Mouse (Mus musculus) heart, adult 11 months (tissue): ENCODE data around the gene Ldlrad3.
A peak's percentile ranks its signal among the peaks of the same experiment; 100 is the strongest.

Experiments used
- DNase-seq: peaks from one replicate; pipeline ENCODE4 v3.0.0; 2022

Gene Ldlrad3

DNA sequence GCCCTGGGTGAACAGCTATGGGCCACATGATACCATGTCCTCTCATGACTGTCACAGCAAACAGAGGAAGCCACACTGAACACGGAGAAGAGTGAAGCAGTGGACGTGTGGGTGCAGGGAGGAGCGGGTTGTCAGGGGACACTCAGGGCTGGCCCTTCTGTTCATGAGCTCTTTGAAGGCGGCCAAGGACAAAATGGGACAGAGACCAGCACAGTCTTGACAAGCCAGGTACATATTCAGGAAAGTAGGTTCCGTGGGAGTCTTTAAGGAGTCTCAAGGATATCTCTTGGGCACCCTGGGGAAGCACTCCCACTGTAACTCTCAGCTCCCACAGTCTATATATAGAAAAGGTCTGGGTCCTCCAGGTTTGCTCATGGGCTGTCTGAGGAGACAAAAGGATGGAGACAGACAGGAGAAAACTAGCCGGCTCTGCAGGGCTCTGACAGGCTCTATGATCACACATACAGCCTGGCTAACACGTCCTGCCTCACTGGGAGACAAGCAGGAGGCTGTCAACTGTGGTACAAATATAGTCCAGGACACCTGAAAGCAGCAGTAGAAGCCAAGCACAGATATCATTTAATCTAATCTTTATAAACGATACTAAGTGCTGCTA lies 121.3 kb downstream of the Ldlrad3 start:
- DNase-seq = no peak

GRCm38 (mm10) chr2:102063906-102064505 lies 122.2 kb downstream of the Ldlrad3 start:
- DNase-seq = no peak

DNA sequence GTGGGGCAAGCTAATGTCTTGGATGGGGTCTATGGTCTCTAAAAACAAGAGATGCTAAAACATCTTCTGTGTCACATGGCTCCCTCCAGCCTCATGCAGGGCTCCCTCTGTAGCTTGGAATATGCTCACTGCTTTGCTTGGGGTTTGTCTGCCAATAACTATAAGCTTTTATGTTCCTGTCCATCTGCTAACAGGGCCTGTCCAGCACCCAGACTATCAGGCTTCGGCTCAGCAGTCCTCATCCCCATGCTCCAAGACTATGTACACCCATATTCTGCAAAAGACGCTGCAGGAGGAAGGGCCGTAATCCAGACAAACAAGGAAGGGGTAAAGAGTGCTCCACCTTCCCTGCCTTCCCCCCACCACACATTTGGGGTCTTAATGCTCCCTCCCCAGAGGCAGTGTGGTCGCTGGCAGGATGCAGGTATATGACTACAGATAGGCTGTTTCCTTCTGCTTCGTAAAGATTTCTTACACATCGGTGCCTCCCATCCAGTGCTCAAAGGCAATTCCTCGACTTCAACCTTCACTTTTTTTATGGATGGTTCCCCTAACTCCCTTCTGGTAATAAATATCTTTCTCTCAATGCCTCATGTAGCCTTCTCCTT lies 123.2 kb downstream of the Ldlrad3 start:
- no peak for DNase-seq

- DNase-seq = no peak
Observed at GRCm38 (mm10) chr2:102061921-102062320, 124.3 kb downstream of the Ldlrad3 start.

- no peak for DNase-seq
Observed at GRCm38 (mm10) chr2:102057746-102058145, 128.4 kb downstream of the Ldlrad3 start.

DNA sequence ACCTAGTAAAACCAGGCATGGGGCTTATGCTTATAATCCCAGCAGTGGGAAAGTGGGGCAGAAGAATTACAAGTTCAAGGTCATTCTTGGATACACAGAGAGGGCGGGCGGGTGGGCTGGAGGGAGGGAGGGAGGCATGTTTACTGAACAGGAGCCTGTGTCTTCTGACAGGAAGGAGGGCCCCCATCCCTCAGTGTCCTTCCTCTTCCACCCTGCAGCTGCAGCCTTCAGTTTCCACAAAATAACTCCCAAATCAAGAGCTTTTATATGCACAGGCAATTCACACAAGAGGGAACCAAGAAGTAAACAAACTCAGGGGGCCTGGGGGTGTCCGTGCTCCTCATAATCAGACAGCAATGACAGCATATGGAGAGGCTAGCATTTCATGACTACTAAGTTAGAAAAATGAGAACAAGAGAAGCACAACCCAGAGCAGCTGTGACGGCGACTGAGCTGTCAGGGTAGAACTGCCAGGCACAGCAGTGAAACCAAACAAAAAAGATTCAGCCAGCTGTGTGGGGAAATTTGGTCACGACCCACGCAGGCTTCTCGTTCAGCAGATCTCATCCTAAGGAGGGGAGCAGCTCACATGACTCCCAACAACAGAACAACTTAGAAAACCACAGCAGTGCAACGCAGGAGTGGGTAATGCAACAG lies 129.0 kb downstream of the Ldlrad3 start:
- DNase-seq = peak; percentile 95

- DNase-seq = no peak
Observed at GRCm38 (mm10) chr2:102056144-102056543, 130.0 kb downstream of the Ldlrad3 start.

DNA sequence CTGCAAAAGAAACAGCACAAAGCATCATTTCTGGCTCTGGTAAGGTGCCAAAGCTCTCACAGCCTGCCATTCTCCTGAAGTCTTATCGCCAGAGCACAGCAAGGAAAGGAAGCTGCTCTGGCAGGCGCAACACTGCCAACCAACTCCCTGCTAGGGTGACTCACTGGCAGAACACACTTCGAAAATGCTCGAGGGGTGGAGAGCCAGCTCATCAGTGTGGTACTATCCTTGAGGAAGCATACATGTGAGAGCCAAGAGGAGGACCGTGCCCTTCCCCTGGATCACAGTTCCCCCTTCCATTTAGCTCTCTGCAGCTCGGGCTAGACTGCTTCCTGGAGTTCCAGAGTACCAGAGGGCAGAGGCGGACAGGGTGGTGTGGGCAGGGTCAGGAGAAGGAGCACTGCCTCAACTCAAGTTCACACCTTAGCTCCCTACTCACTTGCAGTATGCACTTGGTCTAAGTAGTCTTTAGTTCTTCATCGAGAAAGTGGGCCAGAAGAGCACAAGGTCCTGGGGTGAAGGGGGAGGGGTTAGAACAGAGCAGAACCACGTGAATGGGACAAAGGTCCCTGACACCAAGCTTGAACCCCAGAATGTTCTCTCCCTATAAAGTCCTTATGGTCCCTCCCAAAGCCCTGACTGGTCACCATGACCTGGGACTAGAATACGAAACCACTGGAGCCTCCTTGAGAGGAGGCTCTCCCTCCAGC lies 133.1 kb downstream of the Ldlrad3 start:
- peak; percentile 96 for DNase-seq

DNA sequence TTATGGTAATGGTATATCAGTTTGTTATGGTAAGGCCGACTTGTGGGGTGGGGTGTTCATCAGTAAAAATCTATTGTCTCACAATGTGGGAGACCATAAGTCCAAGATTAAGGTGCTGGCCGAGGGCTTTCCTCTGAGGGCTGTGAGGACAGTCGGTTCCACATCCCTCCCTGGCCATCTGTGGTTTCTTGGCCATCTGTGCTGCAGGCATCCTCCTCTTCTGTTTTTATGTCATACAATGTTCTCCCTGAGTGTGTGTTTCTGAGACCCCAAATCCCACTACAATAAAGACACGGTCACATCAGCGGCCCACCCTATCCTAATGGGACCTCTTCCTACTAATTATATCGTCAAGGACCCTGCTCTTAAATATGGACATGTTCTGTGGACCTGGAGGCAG lies 133.8 kb downstream of the Ldlrad3 start:
- peak; percentile 74 for DNase-seq

DNA sequence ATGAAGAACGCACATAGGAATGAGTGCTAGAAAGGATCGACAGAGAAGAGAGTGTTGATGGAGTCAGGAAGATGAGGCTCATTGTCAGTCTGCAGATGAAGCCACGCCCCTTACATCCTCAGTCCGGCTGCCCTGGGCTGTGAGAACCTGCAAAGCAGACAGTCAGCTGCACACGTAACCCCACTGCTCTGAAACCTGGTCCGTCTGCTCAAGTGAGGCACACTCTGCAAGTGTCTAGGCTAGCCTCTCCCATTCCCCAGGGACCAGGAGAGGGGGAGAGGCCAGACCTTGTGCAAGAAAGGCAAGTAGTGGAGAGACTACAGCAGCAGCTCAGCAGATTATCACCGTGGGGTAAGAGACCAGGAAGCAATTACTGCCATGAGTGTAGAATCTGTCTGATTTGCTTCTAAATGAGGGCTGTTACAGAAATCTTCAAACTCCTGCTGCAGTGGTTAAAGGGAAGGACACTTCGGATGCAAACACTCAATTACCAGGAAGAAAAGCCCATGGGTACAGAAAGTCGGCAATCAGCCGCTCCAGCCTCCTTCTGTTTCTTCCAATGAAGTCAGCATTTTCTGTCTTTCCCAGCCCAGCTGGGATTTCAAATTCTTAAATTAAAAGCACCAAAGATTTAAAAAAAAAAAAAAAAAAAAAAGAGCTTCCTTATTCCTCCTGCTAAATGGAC lies 136.2 kb downstream of the Ldlrad3 start:
- peak; percentile 89 for DNase-seq

- DNase-seq = peak; percentile 87
Observed at GRCm38 (mm10) chr2:102048296-102049175, 137.6 kb downstream of the Ldlrad3 start.

DNA sequence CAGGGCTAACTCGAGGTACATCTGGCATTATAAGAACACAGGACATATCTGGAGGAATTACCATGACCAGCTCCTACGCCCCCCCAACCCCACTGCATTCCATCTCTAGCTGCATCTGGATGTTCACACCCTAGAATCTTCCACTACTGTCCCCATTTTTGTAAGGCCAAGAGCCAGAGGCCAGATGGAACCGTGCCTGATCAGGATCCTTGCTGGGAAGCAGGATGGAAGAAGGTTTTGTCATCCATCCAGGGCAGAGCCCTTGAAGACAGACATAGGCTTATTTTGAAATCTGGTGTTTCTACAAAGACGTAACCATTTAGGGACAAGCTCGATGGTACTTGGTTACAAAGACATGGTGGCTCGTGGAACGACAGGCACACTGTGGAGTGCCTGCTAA lies 139.7 kb downstream of the Ldlrad3 start:
- DNase-seq = peak; percentile 87

- DNase-seq = no peak
Observed at GRCm38 (mm10) chr2:102040456-102040855, 145.7 kb downstream of the Ldlrad3 start.

DNA sequence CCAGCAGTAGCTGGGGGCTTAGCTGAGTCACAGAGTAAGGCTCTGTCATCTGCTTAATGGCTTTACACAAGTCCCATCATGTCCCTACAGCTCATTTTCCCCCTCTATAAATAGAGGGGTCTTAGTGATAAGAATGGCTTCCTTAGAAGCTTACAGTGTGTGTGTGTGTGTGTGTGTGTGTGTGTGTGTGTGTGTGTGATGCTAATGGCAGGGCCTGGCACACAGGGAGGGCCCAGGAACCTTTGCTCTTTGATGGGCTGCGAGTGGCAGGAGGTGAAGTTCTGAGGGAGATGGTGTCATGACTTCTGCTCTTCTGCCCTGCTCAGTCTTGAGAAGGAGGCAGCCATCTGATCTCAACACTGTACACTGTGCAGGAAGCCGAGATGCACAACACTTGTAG lies 146.2 kb downstream of the Ldlrad3 start:
- no peak for DNase-seq

DNA sequence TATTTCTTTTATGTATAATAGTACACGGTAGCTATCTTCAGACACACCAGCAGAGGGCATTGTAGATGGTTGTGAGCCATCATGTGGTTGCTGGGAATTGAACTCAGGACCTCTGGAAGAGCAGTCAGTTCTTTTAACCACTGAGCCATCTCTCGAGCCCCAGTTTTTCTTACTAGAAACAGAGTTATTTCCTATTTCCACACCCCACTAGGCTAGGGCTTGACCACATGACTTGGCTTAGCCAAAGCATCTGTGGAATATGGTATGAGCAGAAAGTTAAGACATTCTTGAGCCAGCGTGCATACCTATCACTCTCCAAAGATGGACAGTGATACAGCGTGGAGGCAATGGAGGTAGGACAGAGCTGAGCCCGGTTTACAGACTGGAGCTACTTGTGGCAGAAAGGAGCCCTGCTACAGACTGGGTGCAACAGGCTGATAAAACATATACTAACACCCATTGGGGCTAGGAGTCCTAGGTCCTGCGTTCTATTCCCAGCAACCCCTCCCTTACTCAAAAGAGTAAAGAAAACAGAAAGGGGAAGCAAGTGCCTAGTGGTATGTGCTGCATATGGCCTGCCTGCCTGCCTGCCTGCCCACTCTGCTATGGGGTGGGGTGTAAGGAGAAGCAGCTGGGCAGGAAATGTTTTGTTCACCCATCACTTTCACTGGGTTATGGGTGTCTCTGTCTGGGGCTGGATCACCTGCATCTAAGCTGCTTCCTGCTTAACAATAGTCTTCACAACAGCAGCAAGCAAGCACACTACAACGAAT lies 147.1 kb downstream of the Ldlrad3 start:
- DNase-seq = peak; percentile 96

DNA sequence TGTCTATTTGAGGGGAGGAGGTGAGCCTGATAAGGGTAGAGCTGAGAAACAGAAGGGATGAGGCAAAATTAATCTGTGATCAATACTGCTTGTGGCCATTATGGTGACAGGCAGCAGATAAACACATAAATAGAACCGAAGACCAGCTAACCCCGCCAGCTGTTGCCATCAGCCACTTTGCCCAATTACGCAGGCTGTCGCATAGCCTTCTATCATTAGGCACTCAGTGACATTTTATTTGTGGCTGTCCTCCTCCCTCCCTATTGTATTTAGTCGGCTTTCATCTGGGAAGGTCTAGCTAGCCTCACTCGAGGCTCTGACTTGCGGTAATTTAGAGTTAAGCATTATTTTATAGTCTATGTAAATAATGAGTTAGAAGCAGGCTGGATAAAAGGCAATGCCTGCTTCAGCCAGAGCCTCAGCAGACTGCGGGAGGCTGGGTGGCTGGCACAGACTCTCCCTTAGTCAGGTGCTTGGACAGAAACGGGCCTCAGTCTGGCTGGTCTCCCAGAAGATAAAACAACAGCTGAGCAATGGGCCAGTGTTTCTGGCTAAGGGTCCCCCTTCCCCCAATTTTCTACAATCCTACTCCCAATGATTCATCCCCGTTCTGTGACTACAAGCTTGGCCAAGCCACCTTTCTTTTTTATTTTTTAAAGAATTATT lies 147.8 kb downstream of the Ldlrad3 start:
- peak; percentile 93 for DNase-seq

GRCm38 (mm10) chr2:102036665-102037511 lies 149.3 kb downstream of the Ldlrad3 start:
- DNase-seq = peak; percentile 91

DNA sequence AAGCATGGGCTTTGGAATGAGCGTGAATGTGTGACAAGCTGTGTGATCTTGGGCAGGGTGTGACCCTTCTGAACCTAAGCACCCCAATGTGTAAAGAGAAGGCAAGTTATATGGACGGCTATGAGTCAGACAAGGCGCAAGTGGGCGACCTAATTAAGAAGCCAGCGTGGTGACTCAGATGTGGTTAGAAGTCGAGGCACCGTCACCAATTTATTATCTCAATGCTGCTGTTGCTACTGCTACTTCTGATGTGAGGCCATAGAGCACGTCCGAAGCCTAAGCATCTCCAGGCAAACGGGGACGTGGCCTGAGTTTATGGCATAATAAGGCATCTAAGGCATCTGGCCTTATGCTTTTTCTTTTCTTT lies 151.7 kb downstream of the Ldlrad3 start:
- DNase-seq = peak; percentile 89

DNA sequence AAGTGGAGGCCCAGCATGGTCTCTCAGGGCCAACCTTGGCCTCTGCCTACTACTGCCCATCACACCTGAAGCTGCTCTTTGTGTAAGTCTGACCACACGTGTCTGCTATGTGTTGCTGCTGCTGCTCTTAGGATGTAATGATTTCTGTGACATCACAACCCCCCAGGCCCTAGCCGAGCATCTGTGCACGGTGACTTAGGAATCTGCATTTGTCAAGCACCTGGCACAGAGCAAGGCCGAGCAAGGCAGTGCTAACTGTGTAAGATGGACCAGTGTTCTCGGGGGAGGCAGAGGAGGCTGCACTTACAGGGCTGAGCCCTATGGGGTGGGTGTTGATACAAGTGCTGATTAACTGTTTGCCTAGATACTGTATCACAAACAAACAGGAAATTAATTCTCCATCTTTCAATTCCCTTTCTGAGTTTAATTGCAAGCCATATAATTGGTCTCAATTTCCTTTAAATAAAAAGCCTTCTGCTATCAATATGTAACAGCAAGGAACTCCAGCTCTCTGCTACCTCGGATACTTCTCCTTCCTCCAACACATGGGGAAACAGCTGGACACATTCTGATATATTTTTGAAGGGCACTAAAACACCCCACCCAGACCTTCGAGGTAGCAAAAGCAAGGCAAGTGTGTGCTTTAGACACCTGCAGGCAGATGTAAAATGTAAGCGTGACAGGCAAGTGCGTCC lies 152.2 kb downstream of the Ldlrad3 start:
- DNase-seq = no peak
